Mouse (Mus musculus): ENCODE measurements at regions not wholly inside any gene's neighbourhood (a gene's known extent, or its start where the extent isn't known, plus 50 kb on each side); places are given as distances from the start of the nearest gene placed in this dataset.
A peak's percentile ranks its signal among the peaks of the same experiment; 100 is the strongest.

- Histone ChIP-seq H3K9me3 (replicated peaks) (no peaks in the 10 kb centered on the region), H3K36me3 (no peaks in the 10 kb centered on the region), H3K27me3 (no peaks in the 10 kb centered on the region), H3K4me2 (no peak overlapping the region), H3K4me1 (replicated peaks) (no peaks in the 10 kb centered on the region), H3K4me3 (replicated peaks) (no peak overlapping the region), H3K9ac (no peak overlapping the region), H3K27ac (no peak overlapping the region)
- ATAC-seq (ENCODE audit: low read depth) (no peak), DNase-seq (no peak)
- 10% methylated on average over 5 of the region's 5 CpGs for WGBS (ENCODE audit: insufficient replicate concordance)
These were observed 127.0 kb upstream of the Tmem164 start for GRCm38 (mm10) chrX:142554161-142554560.

- DNase-seq (no peak), ATAC-seq (ENCODE audit: low read depth) (no peak)
- Histone ChIP-seq H3K4me1 (replicated peaks) (peaks cover 14% of the 10 kb centered on the region), H3K27me3 (no peaks in the 10 kb centered on the region), H3K36me3 (no peaks in the 10 kb centered on the region), H3K27ac (no peak overlapping the region), H3K9me3 (replicated peaks) (no peaks in the 10 kb centered on the region), H3K4me3 (replicated peaks) (no peak overlapping the region), H3K9ac (no peak overlapping the region), H3K4me2 (no peak overlapping the region)
- WGBS (ENCODE audit: insufficient replicate concordance) = 68% methylated on average over 5 of the region's 5 CpGs
These were observed 123.7 kb upstream of the Tmem164 start for GRCm38 (mm10) chrX:142557496-142557895.

- no peak overlapping the region for H3K27ac ChIP-seq
- H3K9ac ChIP-seq = no peak overlapping the region
- peaks cover 14% of the 10 kb centered on the region for H3K4me1 ChIP-seq (replicated peaks)
- 54% methylated on average over 2 of the region's 2 CpGs for WGBS (ENCODE audit: insufficient replicate concordance)
- no peak for DNase-seq
- no peaks in the 10 kb centered on the region for H3K36me3 ChIP-seq
- H3K27me3 ChIP-seq = 0 out of 2 replicates have a peak, but pooled peaks cover 5% of the 10 kb centered on the region
- no peaks in the 10 kb centered on the region for H3K9me3 ChIP-seq (replicated peaks)
- no peak for ATAC-seq (ENCODE audit: low read depth)
- no peak overlapping the region for H3K4me2 ChIP-seq
- no peak overlapping the region for H3K4me3 ChIP-seq (replicated peaks)
These were observed 120.8 kb upstream of the Tmem164 start for GRCm38 (mm10) chrX:142560209-142560912.

- 28% methylated on average over 5 of the region's 5 CpGs for WGBS (ENCODE audit: insufficient replicate concordance)
- H3K9me3 ChIP-seq (replicated peaks) = no peaks in the 10 kb centered on the region
- no peak overlapping the region for H3K4me2 ChIP-seq
- no peaks in the 10 kb centered on the region for H3K36me3 ChIP-seq
- H3K9ac ChIP-seq = no peak overlapping the region
- no peak overlapping the region for H3K27ac ChIP-seq
- H3K27me3 ChIP-seq = 0 out of 2 replicates have a peak, but pooled peaks cover 5% of the 10 kb centered on the region
- ATAC-seq (ENCODE audit: low read depth) (peak; percentile 78), DNase-seq (no peak)
- H3K4me1 ChIP-seq (replicated peaks) = peaks cover 14% of the 10 kb centered on the region
- no peak overlapping the region for H3K4me3 ChIP-seq (replicated peaks)
These were observed 119.4 kb upstream of the Tmem164 start for GRCm38 (mm10) chrX:142561788-142562187.

GRCm38 (mm10) chrX:142564186-142564585, 117.0 kb upstream of the Tmem164 start:
- Histone ChIP-seq H3K27me3 (0 out of 2 replicates have a peak, but pooled peaks cover 7% of the 10 kb centered on the region), H3K27ac (no peak overlapping the region), H3K9ac (no peak overlapping the region), H3K4me3 (replicated peaks) (no peak overlapping the region), H3K9me3 (replicated peaks) (no peaks in the 10 kb centered on the region), H3K4me2 (no peak overlapping the region), H3K4me1 (replicated peaks) (peaks cover 14% of the 10 kb centered on the region), H3K36me3 (no peaks in the 10 kb centered on the region)
- ATAC-seq (ENCODE audit: low read depth) (no peak), DNase-seq (no peak)
- WGBS (ENCODE audit: insufficient replicate concordance) = 73% methylated on average over 9 of the region's 9 CpGs

GRCm38 (mm10) chrX:142571772-142572171, 109.4 kb upstream of the Tmem164 start:
- H3K9ac ChIP-seq = no peak overlapping the region
- H3K4me2 ChIP-seq = no peak overlapping the region
- no peaks in the 10 kb centered on the region for H3K36me3 ChIP-seq
- no peak overlapping the region for H3K4me3 ChIP-seq (replicated peaks)
- no peaks in the 10 kb centered on the region for H3K9me3 ChIP-seq (replicated peaks)
- no peak for ATAC-seq (ENCODE audit: low read depth)
- no peak overlapping the region for H3K27ac ChIP-seq
- DNase-seq = no peak
- peaks cover 20% of the 10 kb centered on the region for H3K4me1 ChIP-seq (replicated peaks)
- 0 out of 2 replicates have a peak, but pooled peaks cover 2% of the 10 kb centered on the region for H3K27me3 ChIP-seq

- no peaks in the 10 kb centered on the region for H3K9me3 ChIP-seq (replicated peaks)
- ATAC-seq (ENCODE audit: low read depth) = no peak
- H3K27ac ChIP-seq = no peak overlapping the region
- H3K4me3 ChIP-seq (replicated peaks) = no peak overlapping the region
- 63% methylated on average over 4 of the region's 4 CpGs for WGBS (ENCODE audit: insufficient replicate concordance)
- no peak overlapping the region for H3K9ac ChIP-seq
- H3K27me3 ChIP-seq = no peaks in the 10 kb centered on the region
- no peaks in the 10 kb centered on the region for H3K36me3 ChIP-seq
- H3K4me2 ChIP-seq = no peak overlapping the region
- H3K4me1 ChIP-seq (replicated peaks) = peaks cover 35% of the 10 kb centered on the region
- DNase-seq = no peak
These were observed 107.2 kb upstream of the Tmem164 start for GRCm38 (mm10) chrX:142574022-142574421.

GRCm38 (mm10) chrX:142574945-142575710, 106.1 kb upstream of the Tmem164 start:
- Histone ChIP-seq H3K9ac (no peak overlapping the region), H3K4me1 (replicated peaks) (peaks cover 35% of the 10 kb centered on the region), H3K4me3 (replicated peaks) (no peak overlapping the region), H3K27ac (peak overlapping the region; percentile 64), H3K36me3 (no peaks in the 10 kb centered on the region), H3K27me3 (no peaks in the 10 kb centered on the region), H3K9me3 (replicated peaks) (no peaks in the 10 kb centered on the region), H3K4me2 (0 out of 2 replicates have a peak overlapping the region, but pooled peaks have one; percentile 21)
- DNase-seq (peak; percentile 18), ATAC-seq (ENCODE audit: low read depth) (peak; percentile 87)
- 28% methylated on average over 10 of the region's 10 CpGs for WGBS (ENCODE audit: insufficient replicate concordance)

- Histone ChIP-seq H3K4me1 (replicated peaks) (peaks cover 35% of the 10 kb centered on the region), H3K4me3 (replicated peaks) (no peak overlapping the region), H3K36me3 (no peaks in the 10 kb centered on the region), H3K4me2 (no peak overlapping the region), H3K27ac (0 out of 2 replicates have a peak overlapping the region, but pooled peaks have one; percentile 23), H3K27me3 (no peaks in the 10 kb centered on the region), H3K9me3 (replicated peaks) (no peaks in the 10 kb centered on the region), H3K9ac (no peak overlapping the region)
- DNase-seq = no peak
- WGBS (ENCODE audit: insufficient replicate concordance) = 59% methylated on average over 3 of the region's 3 CpGs
- ATAC-seq (ENCODE audit: low read depth) = no peak
These were observed 105.1 kb upstream of the Tmem164 start for GRCm38 (mm10) chrX:142576127-142576526.

GRCm38 (mm10) chrX:142577449-142578081, 103.6 kb upstream of the Tmem164 start:
- DNase-seq (no peak), ATAC-seq (ENCODE audit: low read depth) (peak; percentile 65)
- no peak overlapping the region for H3K9ac ChIP-seq
- no peaks in the 10 kb centered on the region for H3K27me3 ChIP-seq
- 17% methylated on average over 6 of the region's 6 CpGs for WGBS (ENCODE audit: insufficient replicate concordance)
- H3K27ac ChIP-seq = no peak overlapping the region
- H3K9me3 ChIP-seq (replicated peaks) = no peaks in the 10 kb centered on the region
- peak overlapping the region; percentile 26; the same call in 1 of the 2 replicates for H3K4me2 ChIP-seq
- no peak overlapping the region for H3K4me3 ChIP-seq (replicated peaks)
- H3K36me3 ChIP-seq = no peaks in the 10 kb centered on the region
- peaks cover 35% of the 10 kb centered on the region for H3K4me1 ChIP-seq (replicated peaks)

GRCm38 (mm10) chrX:142585281-142585680, 95.9 kb upstream of the Tmem164 start:
- no peak overlapping the region for H3K4me2 ChIP-seq
- H3K9ac ChIP-seq = no peak overlapping the region
- no peaks in the 10 kb centered on the region; the same call in 1 of the 2 replicates for H3K27me3 ChIP-seq
- ATAC-seq (ENCODE audit: low read depth) (no peak), DNase-seq (no peak)
- H3K27ac ChIP-seq = no peak overlapping the region
- no peak overlapping the region for H3K4me3 ChIP-seq (replicated peaks)
- H3K4me1 ChIP-seq (replicated peaks) = no peaks in the 10 kb centered on the region
- H3K9me3 ChIP-seq (replicated peaks) = no peaks in the 10 kb centered on the region
- no peaks in the 10 kb centered on the region for H3K36me3 ChIP-seq
- 35% methylated on average over 2 of the region's 2 CpGs for WGBS (ENCODE audit: insufficient replicate concordance)
